Mouse (Mus musculus): ENCODE data around the gene Sh3glb1. TPM values are rescaled to one million over a fixed set of nuclear protein-coding genes. Genes with fewer than 3 reads are reported as not detected.

Gene Sh3glb1
- total and polyA plus RNA-seq, 3 experiments = 52.0 to 189 (median 112) TPM

GRCm38 (mm10) chr3:144687618-144688017 is 32.5 kb downstream of the Sh3glb1 start:
- H3K27ac ChIP-seq (ENCODE audit: insufficient read depth, low read depth) = no peak overlapping the region
- no peaks in the 10 kb centered on the region for H3K27me3 ChIP-seq (replicated peaks)
- H3K36me3 ChIP-seq (replicated peaks in 1 of 2; ENCODE audit: control insufficient read depth in 1 of 2, insufficient read depth in 1 of 2, low read length in 1 of 2) = peaks cover 24 to 60% of the 10 kb centered on the region in 2 experiments
- dilution Hi-C loops (cut with MboI; ENCODE audit: extremely low pct_ligation_motif_present, extremely low pct_unique_long_range_greater_than_20kb, low sequenced_read_pairs) (no loop called here), in situ Hi-C loops (cut with MboI; ENCODE audit: low pct_ligation_motif_present, low pct_unique_long_range_greater_than_20kb, low sequenced_read_pairs) (no loop called here)
- H3K79me2 ChIP-seq (replicated peaks; ENCODE audit: control insufficient read depth, extremely low read depth, insufficient read depth, poor library complexity, severe bottlenecking) = no peaks in the 10 kb centered on the region
- H3K9ac ChIP-seq (ENCODE audit: insufficient read depth, low read depth) = no peak overlapping the region
- no peak overlapping the region for H3K4me2 ChIP-seq (ENCODE audit: insufficient read depth, low read depth, poor library complexity, severe bottlenecking)
- peaks cover 8 to 44% of the 10 kb centered on the region in 2 experiments for H3K4me1 ChIP-seq (ENCODE audit: control insufficient read depth in 1 of 2, insufficient read depth in 2 of 2)
- H3K4me3 ChIP-seq (replicated peaks in 1 of 3; ENCODE audit: low read depth in 2 of 3, low read length in 2 of 3, poor library complexity in 1 of 3) = no peak overlapping the region
- H3K9me3 ChIP-seq (replicated peaks; ENCODE audit: low read length) = no peaks in the 10 kb centered on the region
- peak; percentile 29 for DNase-seq (ENCODE audit: extremely low read depth)
- 0 out of 2 replicates have a peak, but pooled peaks have one; percentile 13 for TF ChIP-seq ZNF384 (IDR thresholded peaks at IDR 0.05; ENCODE audit: low read depth, low read length)
- TF ChIP-seq MAFK (IDR thresholded peaks at IDR 0.05; ENCODE audit: insufficient replicate concordance, low read length) = no peak

- H3K27ac ChIP-seq (ENCODE audit: insufficient read depth, low read depth) = no peak overlapping the region
- peaks cover 21 to 55% of the 10 kb centered on the region in 2 experiments for H3K36me3 ChIP-seq (replicated peaks in 1 of 2; ENCODE audit: control insufficient read depth in 1 of 2, insufficient read depth in 1 of 2, low read length in 1 of 2)
- no peak overlapping the region for H3K9ac ChIP-seq (ENCODE audit: insufficient read depth, low read depth)
- H3K27me3 ChIP-seq (replicated peaks) = no peaks in the 10 kb centered on the region
- H3K4me3 ChIP-seq (replicated peaks in 1 of 3; ENCODE audit: low read depth in 2 of 3, low read length in 2 of 3, poor library complexity in 1 of 3) = no peak overlapping the region
- no peak overlapping the region for H3K4me2 ChIP-seq (ENCODE audit: insufficient read depth, low read depth, poor library complexity, severe bottlenecking)
- in situ Hi-C loops (cut with MboI; ENCODE audit: low pct_ligation_motif_present, low pct_unique_long_range_greater_than_20kb, low sequenced_read_pairs) = no loop called here
- dilution Hi-C loops (cut with MboI; ENCODE audit: extremely low pct_ligation_motif_present, extremely low pct_unique_long_range_greater_than_20kb, low sequenced_read_pairs) = no loop called here
- no peaks in the 10 kb centered on the region for H3K79me2 ChIP-seq (replicated peaks; ENCODE audit: control insufficient read depth, extremely low read depth, insufficient read depth, poor library complexity, severe bottlenecking)
- H3K9me3 ChIP-seq (replicated peaks; ENCODE audit: low read length) = no peaks in the 10 kb centered on the region
- no peak for DNase-seq (ENCODE audit: extremely low read depth)
- TF ChIP-seq RAD21 (IDR thresholded peaks at IDR 0.05; ENCODE audit: low read depth, low read length) (no peak), CHD2 (IDR thresholded peaks at IDR 0.05; ENCODE audit: low read length) (no peak), NELFE (IDR thresholded peaks at IDR 0.05; ENCODE audit: low read depth, low read length) (no peak)
- peaks cover 8 to 44% of the 10 kb centered on the region in 2 experiments for H3K4me1 ChIP-seq (ENCODE audit: control insufficient read depth in 1 of 2, insufficient read depth in 2 of 2)
Measured at GRCm38 (mm10) chr3:144686146-144686545, 34.0 kb downstream of the Sh3glb1 start.

- no peak for DNase-seq (ENCODE audit: extremely low read depth)
- Histone ChIP-seq H3K4me2 (ENCODE audit: insufficient read depth, low read depth, poor library complexity, severe bottlenecking) (no peak overlapping the region), H3K27ac (ENCODE audit: insufficient read depth, low read depth) (no peak overlapping the region), H3K9ac (ENCODE audit: insufficient read depth, low read depth) (no peak overlapping the region), H3K4me1 (ENCODE audit: control insufficient read depth in 1 of 2, insufficient read depth in 2 of 2) (peaks cover 7 to 34% of the 10 kb centered on the region in 2 experiments), H3K36me3 (replicated peaks in 1 of 2; ENCODE audit: control insufficient read depth in 1 of 2, insufficient read depth in 1 of 2, low read length in 1 of 2) (peaks cover 14 to 31% of the 10 kb centered on the region in 2 experiments), H3K9me3 (replicated peaks; ENCODE audit: low read length) (no peaks in the 10 kb centered on the region), H3K27me3 (replicated peaks) (no peaks in the 10 kb centered on the region), H3K79me2 (replicated peaks; ENCODE audit: control insufficient read depth, extremely low read depth, insufficient read depth, poor library complexity, severe bottlenecking) (no peaks in the 10 kb centered on the region), H3K4me3 (replicated peaks in 1 of 3; ENCODE audit: low read depth in 2 of 3, low read length in 2 of 3, poor library complexity in 1 of 3) (no peak overlapping the region)
- in situ Hi-C loops (cut with MboI; ENCODE audit: low pct_ligation_motif_present, low pct_unique_long_range_greater_than_20kb, low sequenced_read_pairs) (no loop called here), dilution Hi-C loops (cut with MboI; ENCODE audit: extremely low pct_ligation_motif_present, extremely low pct_unique_long_range_greater_than_20kb, low sequenced_read_pairs) (no loop called here)
- TF ChIP-seq EP300 (IDR thresholded peaks at IDR 0.05; ENCODE audit: low read length) (no peak), ZMIZ1 (IDR thresholded peaks at IDR 0.05; ENCODE audit: low read depth, low read length) (no peak), CTCF (conservative IDR thresholded peaks at IDR 0.05 in 1 of 2, IDR thresholded peaks at IDR 0.05 in 1 of 2; ENCODE audit: low read depth in 2 of 2, low read length in 2 of 2) (no peak), BHLHE40 (IDR thresholded peaks at IDR 0.05; ENCODE audit: low read depth, low read length) (no peak), CHD1 (IDR thresholded peaks at IDR 0.05; ENCODE audit: low read depth, low read length) (no peak), PAX5 (IDR thresholded peaks at IDR 0.05; ENCODE audit: low read length) (no peak), RCOR1 (conservative IDR thresholded peaks at IDR 0.05; ENCODE audit: low read depth, low read length) (no peak), ELF1 (IDR thresholded peaks at IDR 0.05; ENCODE audit: low read depth, low read length) (no peak), RAD21 (IDR thresholded peaks at IDR 0.05; ENCODE audit: low read depth, low read length) (no peak), E2F4 (IDR thresholded peaks at IDR 0.05; ENCODE audit: insufficient replicate concordance, low read depth, low read length) (no peak), MXI1 (IDR thresholded peaks at IDR 0.05; ENCODE audit: low read depth, low read length) (no peak), MEF2A (IDR thresholded peaks at IDR 0.05; ENCODE audit: borderline replicate concordance, low read depth, low read length) (no peak), POLR2A (IDR thresholded peaks at IDR 0.05; ENCODE audit: low read depth, low read length) (no peak)
Measured at GRCm38 (mm10) chr3:144683136-144683814, 36.9 kb downstream of the Sh3glb1 start.

Data from CH12.LX (cell line).